Mouse (Mus musculus): Measurements from ENCODE around the gene Spen. TPM values are rescaled to one million over a fixed set of nuclear protein-coding genes. Genes with fewer than 3 reads are reported as not detected.
"Not testable (repeated sequence)": the region's sequence is repeated elsewhere in the genome, so short reads cannot be mapped to it uniquely, and the experiment has no call there.

Spen gene
- polyA plus RNA-seq, 1 experiment from 2014 or later = 10.1 TPM

GRCm38 (mm10) chr4:141572668-141573358 is 34.4 kb upstream of the Spen start:
- WGBS = 79% methylated on average over 7 of the region's 7 CpGs
- ATAC-seq = no peak
- no peak overlapping the region for H3K4me2 ChIP-seq (ENCODE audit: low read length)
- no peak overlapping the region for H3K9ac ChIP-seq (ENCODE audit: low read depth, low read length)
- no peak overlapping the region for H3K27ac ChIP-seq (ENCODE audit: low read depth, low read length)
- peaks cover 3% of the 10 kb centered on the region; the same call in 1 of the 2 replicates for H3K9me3 ChIP-seq (ENCODE audit: control insufficient read depth, low read length)
- no peaks in the 10 kb centered on the region for H3K27me3 ChIP-seq (replicated peaks; ENCODE audit: control insufficient read depth, insufficient read depth, low read length)
- H3K4me1 ChIP-seq (ENCODE audit: control insufficient read depth, insufficient read depth, low read depth, low read length) = no peaks in the 10 kb centered on the region; the same call in 1 of the 2 replicates
- no peak overlapping the region for H3K4me3 ChIP-seq (ENCODE audit: low read length)
- peaks cover 2% of the 10 kb centered on the region for H3K36me3 ChIP-seq (ENCODE audit: control insufficient read depth, insufficient read depth, low read length)

GRCm38 (mm10) chr4:141571934-141572333 is 33.5 kb upstream of the Spen start:
- Histone ChIP-seq H3K27me3 (replicated peaks; ENCODE audit: control insufficient read depth, insufficient read depth, low read length) (no peaks in the 10 kb centered on the region), H3K4me1 (ENCODE audit: control insufficient read depth, insufficient read depth, low read depth, low read length) (no peaks in the 10 kb centered on the region; the same call in 1 of the 2 replicates), H3K4me3 (ENCODE audit: low read length) (no peak overlapping the region), H3K27ac (ENCODE audit: low read depth, low read length) (no peak overlapping the region), H3K4me2 (ENCODE audit: low read length) (no peak overlapping the region), H3K9ac (ENCODE audit: low read depth, low read length) (no peak overlapping the region), H3K36me3 (ENCODE audit: control insufficient read depth, insufficient read depth, low read length) (peaks cover 1% of the 10 kb centered on the region; the same call in 1 of the 2 replicates), H3K9me3 (ENCODE audit: control insufficient read depth, low read length) (peaks cover 2% of the 10 kb centered on the region; the same call in 1 of the 2 replicates)
- ATAC-seq = no peak
- WGBS = 80% methylated on average over 10 of the region's 10 CpGs

- Histone ChIP-seq H3K4me2 (ENCODE audit: low read length) (no peak overlapping the region), H3K27ac (ENCODE audit: low read depth, low read length) (no peak overlapping the region), H3K9ac (ENCODE audit: low read depth, low read length) (no peak overlapping the region), H3K9me3 (ENCODE audit: control insufficient read depth, low read length) (no peaks in the 10 kb centered on the region), H3K36me3 (ENCODE audit: control insufficient read depth, insufficient read depth, low read length) (no peaks in the 10 kb centered on the region), H3K4me1 (ENCODE audit: control insufficient read depth, insufficient read depth, low read depth, low read length) (no peaks in the 10 kb centered on the region; the same call in 1 of the 2 replicates), H3K4me3 (ENCODE audit: low read length) (no peak overlapping the region), H3K27me3 (replicated peaks; ENCODE audit: control insufficient read depth, insufficient read depth, low read length) (no peaks in the 10 kb centered on the region)
- no peak for ATAC-seq
- 69% methylated on average over 6 of the region's 6 CpGs for WGBS
These were observed 32.9 kb upstream of the Spen start for GRCm38 (mm10) chr4:141571337-141571739.

GRCm38 (mm10) chr4:141570821-141571220 is 32.4 kb upstream of the Spen start:
- H3K9ac ChIP-seq (ENCODE audit: low read depth, low read length) = no peak overlapping the region

GRCm38 (mm10) chr4:141570004-141570403 is 31.6 kb upstream of the Spen start:
- no peak overlapping the region for H3K9ac ChIP-seq (ENCODE audit: low read depth, low read length)
- no peaks in the 10 kb centered on the region; the same call in 1 of the 2 replicates for H3K4me1 ChIP-seq (ENCODE audit: control insufficient read depth, insufficient read depth, low read depth, low read length)
- no peaks in the 10 kb centered on the region for H3K27me3 ChIP-seq (replicated peaks; ENCODE audit: control insufficient read depth, insufficient read depth, low read length)
- WGBS = 64% methylated on average over 6 of the region's 6 CpGs
- no peak overlapping the region for H3K4me3 ChIP-seq (ENCODE audit: low read length)
- no peak for ATAC-seq
- no peaks in the 10 kb centered on the region for H3K9me3 ChIP-seq (ENCODE audit: control insufficient read depth, low read length)
- no peak overlapping the region for H3K4me2 ChIP-seq (ENCODE audit: low read length)
- no peaks in the 10 kb centered on the region for H3K36me3 ChIP-seq (ENCODE audit: control insufficient read depth, insufficient read depth, low read length)
- no peak overlapping the region for H3K27ac ChIP-seq (ENCODE audit: low read depth, low read length)

More at GRCm38 (mm10) chr4:141570821-141571220, 32.4 kb upstream of the Spen start:
- Histone ChIP-seq H3K4me3 (ENCODE audit: low read length) (no peak overlapping the region), H3K4me2 (ENCODE audit: low read length) (no peak overlapping the region), H3K4me1 (ENCODE audit: control insufficient read depth, insufficient read depth, low read depth, low read length) (no peaks in the 10 kb centered on the region; the same call in 1 of the 2 replicates), H3K36me3 (ENCODE audit: control insufficient read depth, insufficient read depth, low read length) (no peaks in the 10 kb centered on the region), H3K27me3 (replicated peaks; ENCODE audit: control insufficient read depth, insufficient read depth, low read length) (no peaks in the 10 kb centered on the region), H3K27ac (ENCODE audit: low read depth, low read length) (no peak overlapping the region), H3K9me3 (ENCODE audit: control insufficient read depth, low read length) (no peaks in the 10 kb centered on the region)
- 90% methylated on average over 1 of the region's 1 CpGs for WGBS
- ATAC-seq = no peak

- Histone ChIP-seq H3K27me3 (replicated peaks; ENCODE audit: control insufficient read depth, insufficient read depth, low read length) (no peaks in the 10 kb centered on the region), H3K4me3 (ENCODE audit: low read length) (no peak overlapping the region), H3K4me2 (ENCODE audit: low read length) (no peak overlapping the region), H3K9ac (ENCODE audit: low read depth, low read length) (no peak overlapping the region), H3K4me1 (ENCODE audit: control insufficient read depth, insufficient read depth, low read depth, low read length) (no peaks in the 10 kb centered on the region), H3K9me3 (ENCODE audit: control insufficient read depth, low read length) (no peaks in the 10 kb centered on the region), H3K27ac (ENCODE audit: low read depth, low read length) (no peak overlapping the region), H3K36me3 (ENCODE audit: control insufficient read depth, insufficient read depth, low read length) (no peaks in the 10 kb centered on the region)
- WGBS = 85% methylated on average over 5 of the region's 5 CpGs
- ATAC-seq = no peak
These were observed 30.6 kb upstream of the Spen start for GRCm38 (mm10) chr4:141568966-141569365.

GRCm38 (mm10) chr4:141567174-141567573 is 28.8 kb upstream of the Spen start:
- not testable (repeated sequence) for H3K27ac ChIP-seq (ENCODE audit: low read depth, low read length); H3K4me3 ChIP-seq (ENCODE audit: low read length); H3K4me2 ChIP-seq (ENCODE audit: low read length); H3K27me3 ChIP-seq (replicated peaks; ENCODE audit: control insufficient read depth, insufficient read depth, low read length); ATAC-seq; H3K9me3 ChIP-seq (ENCODE audit: control insufficient read depth, low read length); H3K36me3 ChIP-seq (ENCODE audit: control insufficient read depth, insufficient read depth, low read length); H3K9ac ChIP-seq (ENCODE audit: low read depth, low read length); H3K4me1 ChIP-seq (ENCODE audit: control insufficient read depth, insufficient read depth, low read depth, low read length)
- WGBS = 95% methylated on average over 7 of the region's 7 CpGs

- H3K9me3 ChIP-seq (ENCODE audit: control insufficient read depth, low read length) = no peaks in the 10 kb centered on the region
- H3K27ac ChIP-seq (ENCODE audit: low read depth, low read length) = no peak overlapping the region
- no peak overlapping the region for H3K9ac ChIP-seq (ENCODE audit: low read depth, low read length)
- H3K36me3 ChIP-seq (ENCODE audit: control insufficient read depth, insufficient read depth, low read length) = no peaks in the 10 kb centered on the region
- H3K4me1 ChIP-seq (ENCODE audit: control insufficient read depth, insufficient read depth, low read depth, low read length) = no peaks in the 10 kb centered on the region
- no peak overlapping the region for H3K4me3 ChIP-seq (ENCODE audit: low read length)
- H3K27me3 ChIP-seq (replicated peaks; ENCODE audit: control insufficient read depth, insufficient read depth, low read length) = no peaks in the 10 kb centered on the region
- ATAC-seq = no peak
- no peak overlapping the region for H3K4me2 ChIP-seq (ENCODE audit: low read length)
- 91% methylated on average over 6 of the region's 6 CpGs for WGBS
These were observed 27.8 kb upstream of the Spen start for GRCm38 (mm10) chr4:141566187-141566586.

GRCm38 (mm10) chr4:141565325-141565724 is 26.9 kb upstream of the Spen start:
- H3K36me3 ChIP-seq (ENCODE audit: control insufficient read depth, insufficient read depth, low read length) = no peaks in the 10 kb centered on the region
- H3K27ac ChIP-seq (ENCODE audit: low read depth, low read length) = no peak overlapping the region
- H3K9ac ChIP-seq (ENCODE audit: low read depth, low read length) = no peak overlapping the region
- H3K4me2 ChIP-seq (ENCODE audit: low read length) = no peak overlapping the region
- no peaks in the 10 kb centered on the region for H3K9me3 ChIP-seq (ENCODE audit: control insufficient read depth, low read length)
- no peak for ATAC-seq
- H3K27me3 ChIP-seq (replicated peaks; ENCODE audit: control insufficient read depth, insufficient read depth, low read length) = no peaks in the 10 kb centered on the region
- H3K4me3 ChIP-seq (ENCODE audit: low read length) = no peak overlapping the region
- WGBS = 23% methylated on average over 7 of the region's 7 CpGs
- no peaks in the 10 kb centered on the region for H3K4me1 ChIP-seq (ENCODE audit: control insufficient read depth, insufficient read depth, low read depth, low read length)

All from hindbrain, embryonic 16.5 days (tissue).